Mouse (Mus musculus) embryonic facial prominence, embryonic 12.5 days (tissue): ENCODE data around the gene Alpl. TPM values are rescaled to one million over a fixed set of nuclear protein-coding genes. Genes with fewer than 3 reads are reported as not detected.

Experiments
- ATAC-seq: fragments of 200-750 bp; cut with Nextera tagmentation; 2 replicates; pipeline ENCODE4 v1.8.0; 2017; ENCODE audit not compliant: insufficient number of reproducible peaks, insufficient read depth, low FRiP score, low TSS enrichment
- H3K27ac ChIP-seq: fragments of 300-500 bp; sonication (generic); 2 replicates; pipeline ENCODE4 v1.5.1; 2016; ENCODE audit warnings: mild to moderate bottlenecking
- H3K27me3 ChIP-seq: fragments of 300-500 bp; sonication (generic); 2 replicates; pipeline ENCODE4 v1.6.1; 2016; ENCODE audit warnings: mild to moderate bottlenecking, moderate library complexity
- H3K36me3 ChIP-seq: fragments of 300-500 bp; sonication (generic); 2 replicates; pipeline ENCODE4 v1.6.1; 2016; ENCODE audit warnings: mild to moderate bottlenecking
- H3K4me1 ChIP-seq: fragments of 300-500 bp; sonication (generic); 2 replicates; pipeline ENCODE4 v1.6.1; 2016
- H3K4me2 ChIP-seq: fragments of 300-500 bp; sonication (generic); replicated peaks from 2 replicates; pipeline ENCODE4 v1.6.1; 2016; ENCODE audit warnings: mild to moderate bottlenecking, moderate library complexity
- H3K4me3 ChIP-seq: fragments of 300-500 bp; sonication (generic); 2 replicates; pipeline ENCODE4 v1.5.1; 2016; ENCODE audit warnings: mild to moderate bottlenecking
- H3K9ac ChIP-seq: fragments of 300-500 bp; sonication (generic); 2 replicates; pipeline ENCODE4 v1.6.1; 2016; ENCODE audit warnings: mild to moderate bottlenecking, moderate library complexity
- H3K9me3 ChIP-seq: fragments of 300-500 bp; sonication (generic); 2 replicates; pipeline ENCODE4 v1.6.1; 2016; ENCODE audit warnings: mild to moderate bottlenecking, moderate library complexity
- WGBS: fragments of 180-500 bp; shearing (Covaris S2); methylation state at CpG from one replicate; pipeline ENCODE4 v1.1.7; 2016; 5-methylcytosine and 5-hydroxymethylcytosine counted together
- polyA plus RNA-seq: library from polyadenylated mRNA; unstranded; fragments of >200 nt; fragmentation: Nextera tagmentation; extraction: Ambion mirVana; gene quantifications from 2 replicates; pipeline ENCODE4 v1.2.1, GENCODE M21; 2016

The Alpl gene
- polyA plus RNA-seq, 1 experiment from 2014 or later = 23.7 TPM

GRCm38 (mm10) chr4:137692107-137692902, 103.9 kb downstream of the Alpl start:
- Histone ChIP-seq H3K4me3 (no peak overlapping the region), H3K36me3 (no peaks in the 10 kb centered on the region), H3K27me3 (no peaks in the 10 kb centered on the region), H3K4me2 (no peak overlapping the region), H3K4me1 (peaks cover 9% of the 10 kb centered on the region), H3K9ac (no peak overlapping the region), H3K9me3 (no peaks in the 10 kb centered on the region), H3K27ac (no peak overlapping the region)
- no peak for ATAC-seq
- WGBS = 77% methylated on average over 10 of the region's 10 CpGs

Other genes starting within 250 kb of the Alpl start
- not detected in 2 replicates for gene Ldlrad2, start 221.8 kb downstream of the Alpl start, polyA plus RNA-seq
- 89.0 and 90.5 TPM in 2 replicates for gene Usp48, start 202.6 kb downstream of the Alpl start, polyA plus RNA-seq
- 15.1 and 16.3 TPM in 2 replicates for gene Rap1gap, start 131.7 kb downstream of the Alpl start, polyA plus RNA-seq
- gene Ece1, start 65.9 kb upstream of the Alpl start, polyA plus RNA-seq = 32.6 and 36.7 TPM in 2 replicates
- 46.3 and 49.7 TPM in 2 replicates for gene Eif4g3, start 196.6 kb upstream of the Alpl start, polyA plus RNA-seq